Mouse (Mus musculus): ENCODE results near the gene Pgp.

Pgp gene

GRCm38 (mm10) chr17:24514270-24515257 lies 44.4 kb downstream of the Pgp start:
- DNase-seq (ENCODE audit: low read depth, low spot score) = no peak

GRCm38 (mm10) chr17:24520450-24520849 lies 50.3 kb downstream of the Pgp start:
- DNase-seq (ENCODE audit: low read depth, low spot score) = no peak
